Mouse (Mus musculus): ENCODE data around the gene Tppp2.
A peak's percentile ranks its signal among the peaks of the same experiment; 100 is the strongest.
"Not testable (repeated sequence)": the region's sequence is repeated elsewhere in the genome, so short reads cannot be mapped to it uniquely, and the experiment has no call there.

The Tppp2 gene

DNA sequence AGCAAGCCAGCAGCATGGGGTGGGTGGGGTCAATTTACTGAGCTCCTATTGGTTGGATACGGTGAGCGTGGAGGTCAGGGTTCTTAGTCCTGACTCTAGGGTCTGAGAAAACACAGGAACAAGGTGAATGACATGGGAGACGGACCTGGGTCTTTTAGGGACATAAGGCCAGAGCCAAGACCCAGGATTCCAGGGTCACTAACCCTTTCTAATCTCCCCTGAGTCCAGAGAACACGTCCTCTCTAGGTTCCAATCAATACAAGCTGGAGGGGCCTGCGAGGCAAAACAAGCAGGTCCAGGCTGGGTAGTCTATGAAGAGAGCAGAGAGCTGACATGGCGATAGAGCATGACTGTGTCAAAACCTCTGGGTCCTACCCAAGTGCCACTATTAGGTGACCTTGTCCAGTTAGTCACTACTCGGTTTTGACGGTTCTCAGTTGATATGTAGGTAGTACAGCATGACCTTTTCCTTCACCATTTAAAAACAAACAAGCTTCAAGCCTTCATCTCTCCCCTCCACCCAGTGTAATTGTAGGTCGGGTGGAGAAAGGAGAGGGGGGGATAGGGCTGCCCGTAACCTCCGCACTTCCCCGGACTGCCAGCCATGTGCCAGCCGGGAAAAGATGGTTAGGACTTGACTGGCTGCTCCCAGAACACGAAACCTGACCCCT lies 5.7 kb upstream of the Tppp2 start:
- DNase-seq: no peak

DNA sequence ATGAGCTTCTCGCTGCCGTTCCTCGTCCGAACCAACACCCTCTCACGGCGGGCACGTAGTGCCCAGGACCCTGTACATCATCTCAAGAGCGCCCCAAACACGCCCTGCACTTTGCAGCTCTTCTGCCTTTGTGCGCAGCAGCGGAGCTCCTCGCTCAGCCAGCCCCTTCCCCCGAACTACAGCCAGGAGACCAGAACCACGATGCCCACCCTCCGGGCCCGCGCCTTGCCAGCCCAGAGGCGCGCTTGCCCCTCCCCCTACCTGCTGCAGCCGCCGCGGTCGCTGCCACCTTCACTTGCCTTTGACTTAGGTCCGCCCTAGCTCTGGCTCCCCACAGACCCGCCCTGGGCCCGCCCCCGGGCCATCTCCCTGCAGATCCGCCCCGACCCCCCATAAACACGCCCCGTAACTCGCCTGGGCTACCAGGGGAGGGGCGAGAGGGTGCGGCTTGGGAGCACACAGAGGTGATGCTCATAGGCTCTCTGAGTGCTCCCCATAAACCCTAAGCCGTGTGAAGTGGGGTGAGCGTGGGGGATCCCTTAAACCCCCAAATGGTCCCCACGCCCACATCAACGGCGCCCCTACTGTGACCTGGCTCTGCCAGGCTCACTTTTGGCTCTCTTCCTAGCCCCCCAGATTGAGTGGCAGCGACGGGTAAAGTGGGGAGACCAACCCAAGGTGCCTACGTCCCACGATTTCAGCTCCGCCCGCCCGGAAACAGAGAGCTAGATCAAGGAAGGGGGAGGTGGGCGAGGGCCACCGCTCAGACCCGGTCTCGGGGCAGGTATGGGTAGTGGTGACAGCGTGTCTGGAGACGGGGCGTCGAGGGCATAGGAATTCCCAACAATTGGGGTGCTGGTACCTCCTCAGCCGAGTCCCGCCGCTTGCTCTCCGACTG lies 4.9 kb upstream of the Tppp2 start:
- peak; percentile 48 to 66 for DNase-seq

GRCm38 (mm10) chr14:51913960-51914762 lies 4.1 kb upstream of the Tppp2 start, which contains the start of gene Ndrg2:
TSS of gene Ndrg2 (minus strand) at chr14:51914158.
- DNase-seq: peak; percentile 37 to 52

DNA sequence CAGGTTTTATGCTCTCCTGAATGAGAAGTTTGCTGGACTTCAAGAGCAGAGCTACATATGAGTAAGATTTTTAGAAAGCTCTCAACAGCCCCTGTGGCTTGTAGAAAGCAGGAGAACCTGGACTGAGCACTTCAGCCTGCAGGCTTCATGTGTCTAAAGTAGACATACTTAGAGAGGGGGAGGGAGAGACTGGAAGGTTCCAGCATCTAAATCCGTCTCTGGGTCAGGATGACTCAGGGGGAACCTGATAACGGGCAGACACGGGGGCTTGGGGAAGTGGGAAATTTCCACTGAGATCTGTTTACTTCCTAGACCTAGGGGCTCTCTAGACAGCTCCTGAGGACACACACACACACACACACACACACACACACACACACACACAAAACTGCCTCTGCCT lies 3.2 kb upstream of the Tppp2 start:
- DNase-seq: no peak

- no peak for DNase-seq
Observed at GRCm38 (mm10) chr14:51916539-51916938, 1.7 kb upstream of the Tppp2 start.

DNA sequence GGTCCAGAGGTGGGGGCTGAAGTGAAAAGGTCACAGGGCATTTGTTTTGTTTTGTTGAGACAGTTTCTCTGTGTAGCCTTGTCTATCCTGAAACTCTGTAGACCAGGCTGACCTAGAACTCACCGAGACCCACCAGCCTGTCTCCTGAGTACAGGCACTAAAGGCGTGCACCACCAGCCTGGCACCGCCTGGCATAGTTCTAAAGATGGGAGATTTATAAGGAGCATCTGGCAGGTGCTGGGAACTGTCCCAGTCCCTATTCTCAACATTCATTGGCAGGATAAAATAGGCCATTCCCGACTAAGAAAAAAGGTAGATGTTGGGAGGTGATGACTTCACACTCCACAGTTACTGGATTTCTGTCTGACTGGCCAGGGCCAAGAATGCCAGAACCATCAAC lies 741 bp downstream of the Tppp2 start:
- no peak for DNase-seq

- DNase-seq: peak in 1 of 2 experiments; percentile 26
Observed at GRCm38 (mm10) chr14:51921759-51922570, 3.7 kb downstream of the Tppp2 start.

DNA sequence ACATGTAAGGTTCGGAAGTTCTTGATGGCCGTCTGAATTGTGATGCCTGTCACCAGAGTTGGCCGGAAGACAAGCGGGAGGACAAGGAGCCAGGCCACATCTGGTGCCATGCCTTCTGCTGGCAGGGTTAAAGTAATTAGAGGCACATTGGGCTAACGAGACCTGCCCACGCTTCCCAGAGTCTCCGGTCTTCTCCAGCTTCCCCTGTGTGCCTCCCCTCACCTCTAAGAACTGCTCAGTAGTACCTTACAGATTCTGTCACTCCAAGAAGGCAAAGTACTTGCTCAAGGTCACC lies 4.3 kb downstream of the Tppp2 start, which contains the start of gene Rnase13:
Gene Rnase13 (minus strand): TSS at position 203 of the 295 bp plus-strand sequence.
- DNase-seq: no peak

- no peak for DNase-seq
Observed at GRCm38 (mm10) chr14:51922910-51923309, 4.7 kb downstream of the Tppp2 start.

DNA sequence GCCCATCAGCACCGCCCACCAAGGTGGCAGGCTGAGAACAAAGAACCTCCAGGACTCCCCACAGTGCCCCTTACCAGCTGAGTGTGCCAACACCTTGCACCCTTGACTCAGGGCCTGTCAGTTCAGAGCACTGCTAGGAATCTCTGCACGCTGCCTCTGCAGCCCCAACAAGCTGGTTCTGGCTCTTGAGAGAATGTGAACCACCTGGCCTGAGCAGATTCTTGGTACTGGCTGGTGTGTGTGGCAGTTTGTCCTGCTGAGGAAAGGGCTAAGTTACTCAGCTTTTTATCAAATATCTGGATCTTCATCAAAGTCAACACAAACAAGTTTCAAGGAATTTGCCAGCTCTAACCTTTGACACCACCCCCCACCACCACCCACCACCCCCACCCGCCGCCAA lies 5.3 kb downstream of the Tppp2 start:
- DNase-seq: no peak

DNA sequence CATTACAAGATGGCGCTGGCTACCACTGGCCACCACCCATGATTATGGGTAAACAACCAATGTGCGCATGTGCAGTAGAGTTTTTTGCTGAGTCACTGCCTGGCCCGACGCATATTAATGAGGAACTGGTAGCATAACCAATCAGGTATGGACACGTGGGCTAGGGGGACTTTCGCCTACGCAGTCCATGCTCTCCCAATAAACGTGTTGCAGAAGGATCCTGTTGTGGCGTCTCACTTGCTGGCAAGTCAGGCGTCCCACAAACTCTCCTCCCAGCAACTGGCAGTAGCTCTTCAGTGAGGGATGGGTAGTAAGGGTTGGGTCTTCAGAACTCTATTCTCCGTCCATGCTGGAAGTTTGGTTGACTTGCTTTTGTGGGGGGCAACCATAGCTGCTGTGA lies 8.7 kb downstream of the Tppp2 start:
- DNase-seq: not testable (repeated sequence)

DNA sequence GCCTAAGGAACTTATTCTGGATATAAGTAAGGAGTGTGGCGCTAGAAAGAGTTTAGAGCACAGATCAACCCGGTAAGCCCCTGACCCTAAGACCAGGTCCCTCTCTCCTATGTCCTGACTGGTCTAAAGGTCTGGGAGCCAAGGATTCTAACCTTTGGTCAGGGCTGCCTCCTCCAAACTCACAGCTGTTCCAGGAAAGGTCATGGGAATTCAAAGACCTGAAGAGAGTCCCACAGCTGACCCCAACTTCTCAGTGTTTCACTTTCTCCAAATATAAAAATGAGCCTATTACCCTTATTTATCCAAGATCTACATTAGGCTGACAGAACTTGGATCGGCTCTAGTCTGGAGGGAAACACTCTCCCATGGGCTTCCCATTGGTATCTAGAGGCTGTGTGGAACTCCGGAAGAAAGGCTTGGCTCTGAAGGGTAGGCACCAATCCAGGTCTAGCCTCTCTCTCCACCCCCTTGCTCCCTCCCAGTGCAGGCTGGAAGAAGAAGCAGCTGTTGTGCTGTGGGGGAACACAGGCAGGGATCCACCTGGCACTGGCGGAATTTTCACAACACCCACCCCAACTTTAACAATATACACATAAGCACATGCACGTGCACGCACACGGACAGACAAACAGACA lies 11.2 kb downstream of the Tppp2 start:
- DNase-seq: no peak

GRCm38 (mm10) chr14:51929968-51930367 lies 11.7 kb downstream of the Tppp2 start:
- DNase-seq: no peak

DNA sequence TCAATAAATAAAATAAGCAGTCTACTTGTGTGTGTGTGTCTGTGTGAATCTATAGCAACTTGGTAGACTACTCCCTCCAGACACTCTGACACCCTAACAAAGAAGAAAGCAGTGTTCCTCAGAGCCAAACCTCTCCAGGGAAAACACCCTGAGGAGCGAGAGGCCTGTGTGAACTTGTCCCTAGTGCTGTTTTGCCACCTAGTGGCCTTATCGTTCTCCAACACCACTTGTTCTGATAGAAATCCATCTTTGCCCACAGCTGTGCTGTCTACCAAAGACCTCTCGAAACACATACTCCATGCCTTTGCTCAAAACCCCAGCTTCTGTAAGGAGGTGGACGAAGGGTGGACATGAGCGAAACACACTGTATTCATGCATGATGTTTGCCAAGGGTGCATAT lies 12.6 kb downstream of the Tppp2 start:
- peak; percentile 38 to 54 for DNase-seq

DNA sequence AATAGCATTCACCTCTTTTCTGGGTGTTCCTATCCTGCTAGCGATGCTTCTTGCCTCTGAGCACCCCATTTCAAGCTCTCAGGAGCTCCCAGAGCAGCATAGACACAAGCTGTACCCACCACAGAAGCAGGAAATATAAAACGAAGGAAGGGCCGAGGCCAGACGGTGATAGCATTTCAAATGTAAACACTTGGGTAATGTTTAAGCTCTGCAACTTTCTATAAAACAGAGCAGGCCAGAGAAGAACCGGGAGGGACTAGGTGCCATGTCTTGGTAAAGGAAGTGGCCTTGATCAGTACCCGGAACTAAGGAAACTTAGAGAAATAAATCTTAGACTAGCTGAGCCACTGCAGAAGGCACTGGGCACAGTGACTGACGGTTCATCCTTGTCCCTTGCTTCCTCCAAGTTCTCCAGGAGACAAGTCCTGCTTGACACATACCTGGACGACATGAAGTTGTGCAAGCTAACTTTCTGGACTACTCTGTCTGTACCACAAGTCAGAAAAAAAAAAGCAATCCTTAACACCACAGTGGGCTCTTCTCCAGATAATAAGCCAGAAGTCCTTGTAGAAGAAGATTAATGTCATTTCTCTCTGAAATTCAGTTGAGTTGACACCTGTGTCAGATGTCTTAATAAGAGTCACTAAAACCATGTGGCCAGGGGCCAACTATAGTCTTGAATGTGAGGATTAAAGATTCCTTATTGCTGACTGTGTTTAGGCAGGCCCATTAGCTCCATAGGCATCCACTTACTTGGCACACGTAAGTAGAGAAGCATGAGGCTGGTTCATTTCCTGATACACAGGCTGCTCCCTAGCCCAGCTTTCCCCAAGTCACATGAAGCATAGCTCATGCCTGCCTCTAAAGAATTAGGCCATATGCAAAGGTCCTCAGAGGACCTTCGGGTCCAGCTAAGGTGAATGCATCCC lies 14.1 kb downstream of the Tppp2 start:
- DNase-seq: no peak

DNA sequence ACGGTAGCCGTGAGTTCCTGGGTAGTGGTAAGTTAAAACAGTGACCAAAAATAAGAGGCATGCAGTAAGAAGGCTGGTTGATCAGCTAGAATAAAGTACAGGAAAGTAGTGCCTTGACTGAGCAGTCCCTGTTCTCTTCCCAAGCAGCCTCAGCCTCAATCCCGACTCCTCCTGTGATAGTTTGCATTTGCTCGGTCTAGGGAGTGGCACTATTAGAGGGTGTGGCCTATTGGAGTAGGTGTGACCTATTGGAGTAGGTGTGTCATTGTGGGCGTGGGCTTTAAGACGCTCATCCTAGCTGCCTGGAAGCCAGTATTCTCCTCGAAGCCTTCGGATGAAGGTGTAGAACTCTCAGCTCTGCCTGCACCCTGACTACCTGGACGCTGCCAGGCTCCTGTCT lies 20.8 kb downstream of the Tppp2 start:
- DNase-seq: no peak

DNA sequence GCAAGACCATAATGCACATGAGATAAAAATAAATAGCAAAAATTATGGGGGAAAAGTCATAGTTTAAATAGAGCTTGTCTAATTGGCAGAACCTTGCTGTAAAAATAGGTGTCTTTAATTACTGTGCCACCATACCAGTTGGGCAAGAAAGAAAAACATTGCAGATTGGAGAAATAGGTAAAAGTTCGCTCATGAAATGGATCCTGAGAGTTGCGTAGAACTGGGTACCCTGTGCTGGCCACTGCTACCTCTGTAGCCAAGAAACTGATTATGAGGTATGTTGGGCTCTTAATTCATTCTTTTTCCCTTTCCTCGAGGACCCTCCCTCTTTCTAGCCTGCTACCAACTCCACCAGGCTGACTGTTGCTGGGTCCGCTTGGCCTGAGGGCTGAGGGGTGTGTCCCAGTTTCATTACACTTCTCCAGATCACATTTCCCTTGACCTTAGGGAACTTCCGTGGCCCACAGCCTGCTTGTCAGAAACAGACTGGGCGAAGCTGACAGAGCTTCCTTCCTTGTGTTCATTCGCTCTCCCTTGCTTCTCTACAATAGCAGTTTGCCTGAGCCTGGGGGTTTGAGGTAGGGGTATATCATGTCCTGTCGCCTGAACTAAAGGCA lies 22.8 kb downstream of the Tppp2 start:
- DNase-seq: no peak

DNA sequence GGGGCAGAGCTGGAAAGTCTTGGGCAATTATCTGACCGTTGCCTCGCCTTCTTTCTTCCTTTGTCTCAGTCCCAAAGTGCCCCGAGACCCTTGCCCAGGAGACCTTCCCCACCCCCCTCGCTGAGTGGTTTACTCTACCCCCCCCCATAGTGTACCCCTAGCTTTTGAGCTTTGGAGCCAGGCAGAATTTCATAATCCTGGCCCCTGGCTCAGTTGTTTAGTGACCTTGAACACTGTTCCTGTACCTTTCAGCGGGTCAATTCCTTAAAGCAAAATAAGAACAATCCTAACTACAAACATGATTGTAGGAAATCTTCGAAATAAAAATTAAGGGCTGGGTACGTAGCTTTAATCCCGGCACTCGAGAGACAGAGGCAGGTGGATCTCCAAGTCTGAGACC lies 23.4 kb downstream of the Tppp2 start:
- no peak for DNase-seq

DNA sequence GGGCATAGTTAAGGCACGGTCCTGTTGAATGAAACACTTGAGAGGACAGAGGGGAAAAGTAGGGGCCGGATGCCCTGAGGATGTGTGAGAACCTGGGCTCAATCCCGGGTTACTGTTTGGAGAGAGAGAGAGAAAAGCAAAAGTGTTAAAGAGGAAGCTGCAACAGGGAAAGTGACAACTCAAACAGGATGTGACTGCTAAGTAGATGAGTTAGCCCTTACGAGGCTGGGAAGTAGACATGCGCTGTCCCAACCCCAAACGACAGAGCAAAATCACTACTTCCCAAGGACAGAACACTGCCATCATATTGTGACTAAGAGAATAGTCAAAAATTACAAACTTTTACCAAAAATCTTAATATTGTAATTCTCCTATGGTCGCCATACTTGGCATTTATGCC lies 24.0 kb downstream of the Tppp2 start:
- DNase-seq: no peak

DNA sequence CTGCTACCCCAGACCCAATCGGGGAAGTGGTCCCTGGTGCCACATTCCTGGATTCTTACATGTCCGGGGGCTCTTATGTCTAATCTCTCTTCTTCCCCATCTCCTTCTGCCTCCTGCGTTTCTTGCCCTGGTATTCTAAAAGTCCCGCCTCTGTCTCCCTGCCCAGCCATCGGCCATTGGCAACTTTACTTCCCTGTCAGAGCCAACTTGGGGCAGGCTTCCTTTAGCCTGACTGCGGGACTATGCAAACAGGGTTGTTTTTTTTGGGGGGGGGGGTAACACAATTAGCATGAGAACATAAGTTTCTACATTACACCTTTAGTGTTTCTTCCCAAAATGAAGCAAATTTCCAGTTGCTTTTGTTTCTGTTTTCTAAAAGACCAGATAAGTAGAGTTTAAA lies 25.1 kb downstream of the Tppp2 start:
- DNase-seq: no peak
